Mouse (Mus musculus) midbrain, postnatal 0 days (tissue): ENCODE measurements around the gene Il12rb2. TPM values are rescaled to one million over a fixed set of nuclear protein-coding genes. Genes with fewer than 3 reads are reported as not detected.

Experiments
- ATAC-seq: fragments of 200-750 bp; cut with Nextera tagmentation; 2 replicates; pipeline ENCODE4 v1.8.0; 2017; ENCODE audit warnings: moderate number of reproducible peaks, mild to moderate bottlenecking, moderate TSS enrichment, moderate library complexity; ENCODE audit not compliant: low FRiP score
- DNase-seq: peaks from one replicate; pipeline ENCODE4 v3.0.0-alpha.2; 2015; ENCODE audit warnings: low spot score
- H3K27ac ChIP-seq: fragments of 300-500 bp; sonication (generic); 2 replicates; pipeline ENCODE4 v1.5.1; 2014; ENCODE audit warnings: low read depth, mild to moderate bottlenecking, low read length, mixed read lengths
- H3K27me3 ChIP-seq: fragments of 300-500 bp; sonication (generic); 2 replicates; pipeline ENCODE4 v1.6.1; 2014; ENCODE audit warnings: low read length, control low read depth, mixed read lengths; ENCODE audit not compliant: insufficient read depth
- H3K36me3 ChIP-seq: fragments of 300-500 bp; sonication (generic); 2 replicates; pipeline ENCODE4 v1.6.1; 2014; ENCODE audit warnings: low read length, control low read depth, mixed read lengths; ENCODE audit not compliant: insufficient read depth
- H3K4me1 ChIP-seq: fragments of 300-500 bp; sonication (generic); 2 replicates; pipeline ENCODE4 v1.6.1; 2014; ENCODE audit warnings: mild to moderate bottlenecking, control low read depth, antibody characterized with exemption, low read length, mixed read lengths; ENCODE audit not compliant: insufficient read depth
- H3K4me2 ChIP-seq: fragments of 300-500 bp; sonication (generic); 2 replicates; pipeline ENCODE4 v1.6.1; 2014; ENCODE audit warnings: low read depth, mild to moderate bottlenecking, low read length, mixed read lengths; ENCODE audit not compliant: poor library complexity, severe bottlenecking
- H3K4me3 ChIP-seq: fragments of 300-500 bp; sonication (generic); 2 replicates; pipeline ENCODE4 v1.5.1; 2014; ENCODE audit warnings: low read depth, mild to moderate bottlenecking, low read length, moderate library complexity
- H3K9ac ChIP-seq: fragments of 300-500 bp; sonication (generic); replicated peaks from 2 replicates; pipeline ENCODE4 v1.6.1; 2014; ENCODE audit warnings: mild to moderate bottlenecking, low read length, moderate library complexity, mixed read lengths; ENCODE audit not compliant: poor library complexity, severe bottlenecking
- H3K9me3 ChIP-seq: fragments of 300-500 bp; sonication (generic); 2 replicates; pipeline ENCODE4 v1.6.1; 2016; ENCODE audit warnings: low read length, control low read depth
- CTCF ChIP-seq: IDR thresholded peaks from 2 replicates; pipeline ENCODE4 v1.5.1; 2016; ENCODE audit warnings: antibody characterized with exemption, mild to moderate bottlenecking
- WGBS: fragments of 180-500 bp; shearing (Covaris S2); extraction: QIAGEN DNeasy Blood & Tissue Kit; methylation state at CpG from one replicate; pipeline ENCODE4 v1.1.7; 2014; 5-methylcytosine and 5-hydroxymethylcytosine counted together
- polyA plus RNA-seq: library from polyadenylated mRNA; unstranded; fragments of >200 nt; fragmentation: Nextera tagmentation; extraction: Ambion mirVana; gene quantifications from 2 replicates; pipeline ENCODE4 v1.2.1, GENCODE M21; 2015
- total RNA-seq: library from RNA; depleted of rRNA; stranded (reverse); fragments of >200 nt; gene quantifications from 2 replicates; pipeline ENCODE4 v1.2.3, GENCODE M21; 2014

Gene Il12rb2
- total and polyA plus RNA-seq, 2 experiments from 2014 or later = 0.07 to 0.22 TPM

GRCm38 (mm10) chr6:67292042-67292623 is 83.9 kb downstream of the Il12rb2 start:
- no peak for ATAC-seq
- H3K4me1 ChIP-seq = no peaks in the 10 kb centered on the region
- DNase-seq = no peak

GRCm38 (mm10) chr6:67282897-67283296 is 93.1 kb downstream of the Il12rb2 start:
- TF ChIP-seq CTCF = no peak
- Histone ChIP-seq H3K27me3 (no peaks in the 10 kb centered on the region), H3K4me1 (no peaks in the 10 kb centered on the region), H3K27ac (no peak overlapping the region), H3K4me3 (no peak overlapping the region), H3K36me3 (peaks cover 6% of the 10 kb centered on the region), H3K9me3 (no peaks in the 10 kb centered on the region), H3K4me2 (no peak overlapping the region), H3K9ac (no peak overlapping the region)
- no peak for ATAC-seq
- WGBS = 85% methylated on average over 1 of the region's 1 CpGs
- no peak for DNase-seq

More at GRCm38 (mm10) chr6:67292042-67292623, 83.9 kb downstream of the Il12rb2 start:
- no peak overlapping the region for H3K9ac ChIP-seq
- 85% methylated on average over 5 of the region's 5 CpGs for WGBS
- no peak overlapping the region for H3K4me3 ChIP-seq
- H3K9me3 ChIP-seq = no peaks in the 10 kb centered on the region
- TF ChIP-seq CTCF = no peak
- no peaks in the 10 kb centered on the region for H3K36me3 ChIP-seq
- no peaks in the 10 kb centered on the region for H3K27me3 ChIP-seq
- H3K4me2 ChIP-seq = no peak overlapping the region
- H3K27ac ChIP-seq = no peak overlapping the region

DNA sequence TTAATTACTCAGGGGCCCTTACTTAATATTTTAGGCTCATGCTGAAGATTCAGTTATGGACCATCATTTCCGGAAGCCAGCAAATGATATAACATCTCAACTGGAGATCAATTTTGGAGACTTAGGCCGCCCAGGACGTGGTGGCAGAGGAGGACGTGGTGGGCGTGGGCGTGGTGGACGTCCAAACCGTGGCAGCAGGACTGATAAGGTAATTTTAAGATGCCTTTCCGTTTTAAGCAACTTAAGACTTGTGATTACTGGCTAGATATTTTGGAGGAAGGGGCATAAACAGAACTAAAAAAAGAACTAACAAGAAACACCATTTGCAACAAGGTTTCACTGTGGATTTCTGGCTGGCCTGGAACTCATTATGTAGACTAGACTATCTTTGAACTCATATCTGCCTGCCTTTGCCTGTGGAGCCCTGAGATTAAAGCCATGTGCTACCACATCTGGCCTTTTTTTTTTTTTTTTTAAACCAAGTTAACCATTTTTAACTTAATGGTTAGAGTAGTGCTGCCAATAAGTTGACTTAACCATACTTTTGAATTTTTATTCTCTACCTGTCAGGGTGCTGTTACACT is 94.3 kb downstream of the Il12rb2 start:
- DNase-seq = no peak
- no peak for TF ChIP-seq CTCF
- Histone ChIP-seq H3K4me3 (no peak overlapping the region), H3K27me3 (no peaks in the 10 kb centered on the region), H3K9me3 (no peaks in the 10 kb centered on the region), H3K4me1 (no peaks in the 10 kb centered on the region), H3K4me2 (no peak overlapping the region), H3K36me3 (peaks cover 6% of the 10 kb centered on the region), H3K9ac (no peak overlapping the region), H3K27ac (no peak overlapping the region)
- 93% methylated on average over 9 of the region's 9 CpGs for WGBS
- no peak for ATAC-seq

DNA sequence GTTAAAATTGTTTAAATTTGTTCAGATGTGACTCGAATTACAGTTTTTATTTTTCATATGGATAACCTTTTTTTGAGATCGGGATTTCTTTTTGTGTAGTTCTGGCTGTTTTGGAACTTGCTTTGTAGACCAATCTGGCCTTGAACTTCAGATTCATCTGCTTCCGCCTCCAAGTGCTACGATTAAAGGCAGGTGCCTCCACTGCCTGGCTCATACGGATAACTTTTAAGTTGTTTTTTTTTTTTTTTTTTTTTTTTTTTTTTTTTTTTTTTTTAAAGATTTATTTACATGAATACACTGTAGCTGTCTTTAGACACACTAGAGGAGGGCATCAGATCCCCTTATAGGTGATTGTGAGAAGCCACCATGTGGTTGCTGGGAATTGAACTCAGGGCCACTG is 98.0 kb downstream of the Il12rb2 start:
- WGBS = 83% methylated on average over 5 of the region's 5 CpGs
- Histone ChIP-seq H3K27ac (no peak overlapping the region), H3K9me3 (no peaks in the 10 kb centered on the region), H3K9ac (no peak overlapping the region), H3K27me3 (no peaks in the 10 kb centered on the region), H3K4me1 (no peaks in the 10 kb centered on the region), H3K4me2 (no peak overlapping the region), H3K4me3 (no peak overlapping the region), H3K36me3 (peaks cover 9% of the 10 kb centered on the region)
- ATAC-seq = no peak
- no peak for DNase-seq
- TF ChIP-seq CTCF = no peak

- Histone ChIP-seq H3K9ac (no peak overlapping the region), H3K27me3 (no peaks in the 10 kb centered on the region), H3K4me2 (peak overlapping the region; percentile 79), H3K36me3 (peaks cover 3% of the 10 kb centered on the region; the same call in 1 of the 2 replicates), H3K4me1 (peaks cover 6% of the 10 kb centered on the region; the same call in 1 of the 2 replicates), H3K4me3 (peak overlapping the region; percentile 99; the same call in 1 of the 2 replicates), H3K9me3 (no peaks in the 10 kb centered on the region), H3K27ac (no peak overlapping the region)
- no peak for DNase-seq
- ATAC-seq = no peak
- 43% methylated on average over 2 of the region's 2 CpGs for WGBS
- no peak for TF ChIP-seq CTCF
These were observed 106.5 kb downstream of the Il12rb2 start for GRCm38 (mm10) chr6:67269459-67269858.

DNA sequence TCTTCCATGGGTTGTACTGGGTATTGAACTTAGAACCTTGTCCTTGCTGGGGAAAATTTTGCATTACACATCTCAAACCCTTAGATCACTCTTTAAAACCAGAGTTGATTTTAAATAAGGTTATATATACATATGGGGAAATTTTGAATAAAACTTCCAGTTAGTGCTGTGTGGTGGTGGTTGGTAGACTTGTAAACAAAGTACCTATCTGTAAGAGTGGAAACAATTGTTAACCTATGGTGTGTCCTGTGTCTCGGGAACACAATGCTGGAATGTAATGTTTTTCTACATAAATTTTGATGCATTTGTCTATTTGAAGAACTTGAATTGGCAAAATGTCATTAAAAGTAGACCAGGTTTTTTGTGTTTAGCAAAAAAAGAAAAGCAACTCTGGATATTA is 107.0 kb downstream of the Il12rb2 start:
- no peaks in the 10 kb centered on the region for H3K9me3 ChIP-seq
- no peak for ATAC-seq
- peaks cover 6% of the 10 kb centered on the region; the same call in 1 of the 2 replicates for H3K4me1 ChIP-seq
- no peak overlapping the region for H3K27ac ChIP-seq
- peaks cover 3% of the 10 kb centered on the region; the same call in 1 of the 2 replicates for H3K36me3 ChIP-seq
- DNase-seq = no peak
- no peaks in the 10 kb centered on the region for H3K27me3 ChIP-seq
- no peak for TF ChIP-seq CTCF
- 9% methylated on average over 1 of the region's 1 CpGs for WGBS
- H3K9ac ChIP-seq = no peak overlapping the region
- peak overlapping the region; percentile 79 for H3K4me2 ChIP-seq
- peak overlapping the region; percentile 99 for H3K4me3 ChIP-seq
